Mouse (Mus musculus) lung, adult 2 months (tissue): ENCODE measurements around the gene Ttc38.

Experiments
- CTCF ChIP-seq: fragments of 200-500 bp; IDR thresholded peaks from 2 replicates; pipeline ENCODE4 v1.5.1; 2011; ENCODE audit warnings: mild to moderate bottlenecking, low read length, control low read depth; ENCODE audit not compliant: insufficient read depth
- POLR2A ChIP-seq: fragments of 200-500 bp; IDR thresholded peaks from 2 replicates; pipeline ENCODE4 v1.6.1; 2011; ENCODE audit warnings: low read depth, mild to moderate bottlenecking, control low read depth, low read length, borderline replicate concordance; ENCODE audit errors: extremely low read depth

- TF ChIP-seq CTCF (no peak), POLR2A (no peak)
Observed at GRCm38 (mm10) chr15:85791449-85791848, 40.7 kb upstream of the Ttc38 start.
